Mouse (Mus musculus) left cerebral cortex, adult 8-10 months (tissue): ENCODE results near the gene Cd59b. TPM values are rescaled to one million over a fixed set of nuclear protein-coding genes. Genes with fewer than 3 reads are reported as not detected.
"Not testable (repeated sequence)": the region's sequence is repeated elsewhere in the genome, so short reads cannot be mapped to it uniquely, and the experiment has no call there.

Experiments
- DNase-seq, 2 experiments: peaks; one replicate each; pipeline ENCODE4 v3.0.0; 2022; ENCODE audit warnings: low spot score in 2 of 2
- total RNA-seq, 4 experiments: library from RNA; stranded (reverse); gene quantifications; 2 replicates each; pipeline ENCODE4 v1.2.4; 2022

The Cd59b gene
- total RNA-seq, 4 experiments from 2014 or later = 0.80 to 2.5 (median 1.6) TPM

- DNase-seq = no peak
These were observed 45.2 kb downstream of the Cd59b start for GRCm38 (mm10) chr2:104114898-104115297.

GRCm38 (mm10) chr2:104117173-104117572 lies 47.5 kb downstream of the Cd59b start:
- DNase-seq = not testable (repeated sequence)

- no peak for DNase-seq
These were observed 49.4 kb downstream of the Cd59b start for GRCm38 (mm10) chr2:104119097-104119496.

- no peak for DNase-seq
These were observed 50.7 kb downstream of the Cd59b start for GRCm38 (mm10) chr2:104120312-104120711.

- no peak for DNase-seq
These were observed 52.2 kb downstream of the Cd59b start for GRCm38 (mm10) chr2:104121681-104122504.

- DNase-seq = peak; percentile 76 to 86
These were observed 53.1 kb downstream of the Cd59b start, which contains the start of gene A930018P22Rik for GRCm38 (mm10) chr2:104122505-104123378. Gene A930018P22Rik (plus strand): TSS chr2:104122769.

- DNase-seq = no peak
These were observed 53.9 kb downstream of the Cd59b start for GRCm38 (mm10) chr2:104123540-104123939.

- no peak for DNase-seq
These were observed 54.4 kb downstream of the Cd59b start for GRCm38 (mm10) chr2:104124071-104124470.

GRCm38 (mm10) chr2:104128803-104129531 lies 59.3 kb downstream of the Cd59b start:
- DNase-seq = no peak

- no peak for DNase-seq
These were observed 60.5 kb downstream of the Cd59b start for GRCm38 (mm10) chr2:104130165-104130564.

- no peak for DNase-seq
These were observed 61.3 kb downstream of the Cd59b start for GRCm38 (mm10) chr2:104130969-104131368.

GRCm38 (mm10) chr2:104132266-104132859 lies 62.7 kb downstream of the Cd59b start:
- DNase-seq = no peak

GRCm38 (mm10) chr2:104133042-104133810 lies 63.6 kb downstream of the Cd59b start:
- no peak for DNase-seq

- peak; percentile 44 for DNase-seq
These were observed 64.8 kb downstream of the Cd59b start for GRCm38 (mm10) chr2:104134150-104135056.

- no peak for DNase-seq
These were observed 66.3 kb downstream of the Cd59b start for GRCm38 (mm10) chr2:104135920-104136319.
